Mouse (Mus musculus) mature B cell (primary cell): ENCODE results near the gene Rtl10.
"Not testable (repeated sequence)": the region's sequence is repeated elsewhere in the genome, so short reads cannot be mapped to it uniquely, and the experiment has no call there.

Experiments
- in situ Hi-C: fragments of 300-500 bp; cut with MboI; formaldehyde crosslinking; loops from 2 replicates; pipeline ENCODE4 v1.14.3; 2019

Rtl10 gene

DNA sequence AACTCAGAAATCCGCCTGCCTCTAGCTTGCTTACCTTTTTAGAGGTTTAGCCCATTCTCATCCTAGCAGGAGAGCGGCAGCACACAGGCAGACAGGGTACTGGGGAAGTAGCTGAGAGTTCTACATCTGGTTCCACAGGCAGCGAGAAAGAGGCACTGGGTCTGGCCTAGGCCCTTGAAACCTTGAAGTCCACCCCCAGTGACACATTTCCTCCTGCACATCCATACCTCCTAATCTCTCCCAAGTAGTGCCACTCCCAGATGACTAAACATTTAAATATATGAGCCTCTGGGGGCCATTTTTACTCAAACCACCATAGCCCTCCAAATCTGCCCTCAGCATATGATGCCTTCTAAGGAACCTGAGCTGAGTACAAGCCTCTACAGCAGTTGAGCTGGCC lies 16.3 kb upstream of the Rtl10 start:
- in situ Hi-C loops: no loop called here

DNA sequence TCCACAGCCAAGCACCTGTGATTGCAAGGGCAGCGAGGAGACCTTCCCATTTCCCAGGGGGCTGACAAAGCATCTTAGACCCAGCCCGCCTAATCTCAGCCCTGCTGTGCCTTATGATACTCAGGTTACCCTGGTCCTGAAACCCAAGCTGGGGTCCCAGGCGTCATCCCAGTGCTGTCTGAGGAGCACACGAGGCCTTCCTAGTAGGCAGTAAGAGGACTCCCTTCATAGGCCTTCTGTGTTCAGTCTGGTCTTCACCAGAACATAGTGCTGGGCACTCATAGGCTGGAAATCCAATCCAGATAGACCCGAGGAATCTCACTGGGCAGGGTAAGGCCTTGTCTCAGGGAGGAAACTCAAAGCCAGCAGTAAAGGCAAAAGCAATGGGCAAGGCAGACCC lies 14.9 kb upstream of the Rtl10 start:
- in situ Hi-C loops: no loop called here

DNA sequence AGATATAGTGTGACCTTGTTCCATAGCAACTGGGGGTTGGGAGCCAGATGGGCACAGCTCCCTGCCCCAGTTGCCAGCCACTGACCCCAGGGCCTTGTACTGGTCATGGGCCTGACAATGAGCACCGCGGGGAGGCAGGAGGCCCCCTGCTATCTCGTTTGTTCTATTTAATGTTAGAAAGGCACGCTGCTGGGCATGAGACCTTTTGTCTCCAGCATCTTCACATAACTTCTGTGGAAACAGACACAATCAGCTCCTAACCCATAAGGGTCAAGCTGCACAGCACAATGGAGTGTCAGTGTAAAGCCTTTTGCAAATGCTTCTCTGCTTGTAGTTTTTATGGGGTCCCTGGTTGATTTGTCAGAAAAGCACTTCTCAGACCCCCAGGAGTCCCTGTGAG lies 14.3 kb upstream of the Rtl10 start:
- in situ Hi-C loops: no loop called here

DNA sequence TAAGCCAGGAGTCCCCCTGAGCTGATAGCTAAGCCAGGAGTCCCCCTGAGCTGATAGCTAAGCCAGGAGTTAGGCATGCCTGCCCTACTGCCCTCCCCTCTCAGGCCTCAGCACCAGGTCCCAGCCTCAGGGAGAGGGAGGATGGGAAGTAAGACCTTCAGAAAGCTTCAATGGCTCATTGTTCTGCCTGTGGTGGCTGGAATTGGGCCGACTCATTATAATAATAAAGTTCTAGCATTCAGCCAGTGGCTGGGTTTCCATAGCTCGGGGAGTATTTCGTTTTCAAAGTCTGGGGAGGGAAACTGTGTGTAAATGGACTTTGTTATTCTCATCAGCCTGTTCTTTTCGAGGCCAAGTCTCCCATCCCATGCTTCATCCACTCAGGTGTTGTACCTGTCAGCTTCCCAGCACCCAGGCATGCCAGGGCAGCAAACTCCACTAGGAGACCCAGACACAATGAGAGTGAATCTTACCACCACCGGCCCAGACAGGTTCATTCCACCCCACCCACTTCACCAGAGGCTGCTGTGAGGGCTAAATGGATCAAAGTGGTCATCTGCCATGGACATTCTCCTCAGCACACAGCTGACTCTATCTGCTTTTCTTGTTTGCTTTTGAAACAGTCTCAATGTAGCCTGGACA lies 13.8 kb upstream of the Rtl10 start:
- in situ Hi-C loops: no loop called here

DNA sequence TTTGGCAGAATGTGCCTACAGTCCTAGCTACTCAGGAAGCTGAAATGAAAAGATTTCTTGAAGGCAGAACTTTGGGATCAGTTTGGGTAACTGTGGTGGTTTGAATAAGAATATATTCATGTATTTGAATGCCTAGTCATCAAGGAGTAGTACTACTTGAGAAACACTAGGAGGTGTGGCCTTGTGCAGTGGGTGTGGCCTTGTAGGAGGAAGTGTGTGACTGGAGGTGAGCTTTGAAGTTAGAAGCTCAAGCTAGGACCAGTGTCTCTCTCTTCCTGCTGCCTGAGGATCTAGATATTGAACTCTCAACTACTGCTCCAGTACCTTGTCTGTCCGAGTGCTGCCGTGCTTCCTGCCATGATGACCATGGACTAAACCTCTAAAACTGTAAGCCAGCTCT lies 12.6 kb upstream of the Rtl10 start:
- in situ Hi-C loops: no loop called here

DNA sequence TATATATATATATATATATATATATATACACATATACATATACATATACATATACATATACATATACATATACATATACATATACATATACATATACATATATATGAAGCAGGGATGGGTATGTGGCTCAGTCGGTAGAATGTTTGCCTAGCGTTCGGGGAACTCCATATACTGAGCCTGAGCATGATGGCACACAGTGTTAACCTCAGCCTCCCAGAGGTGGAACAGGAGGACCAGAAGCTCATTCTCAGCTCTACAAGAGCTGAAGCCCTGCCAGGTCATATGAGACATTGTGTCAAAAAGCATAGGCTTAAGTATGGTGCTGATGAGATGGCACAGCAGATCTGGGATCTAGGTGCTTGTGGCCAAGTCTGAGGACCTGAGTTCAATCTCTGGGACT lies 8.4 kb upstream of the Rtl10 start:
- in situ Hi-C loops: no loop called here

DNA sequence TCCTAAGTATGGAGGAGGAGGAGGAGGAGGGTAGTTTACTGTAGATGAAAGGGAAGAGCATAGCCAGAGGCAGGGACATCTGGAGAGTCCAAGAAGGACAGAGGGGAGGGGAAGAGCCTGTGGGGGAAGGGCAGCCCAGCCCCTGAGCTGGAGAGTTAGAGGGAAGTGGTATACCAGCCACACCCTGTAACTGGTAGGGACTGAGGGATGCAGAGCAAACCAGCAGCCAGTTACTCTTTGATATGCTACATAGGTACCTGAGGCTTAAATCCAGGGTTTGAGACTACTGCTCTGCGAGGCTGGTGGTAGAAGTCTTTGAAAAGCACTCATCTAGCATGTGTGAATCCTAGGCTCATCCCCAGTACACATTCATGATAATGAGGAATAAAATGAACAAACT lies 7.8 kb upstream of the Rtl10 start:
- in situ Hi-C loops: no loop called here

DNA sequence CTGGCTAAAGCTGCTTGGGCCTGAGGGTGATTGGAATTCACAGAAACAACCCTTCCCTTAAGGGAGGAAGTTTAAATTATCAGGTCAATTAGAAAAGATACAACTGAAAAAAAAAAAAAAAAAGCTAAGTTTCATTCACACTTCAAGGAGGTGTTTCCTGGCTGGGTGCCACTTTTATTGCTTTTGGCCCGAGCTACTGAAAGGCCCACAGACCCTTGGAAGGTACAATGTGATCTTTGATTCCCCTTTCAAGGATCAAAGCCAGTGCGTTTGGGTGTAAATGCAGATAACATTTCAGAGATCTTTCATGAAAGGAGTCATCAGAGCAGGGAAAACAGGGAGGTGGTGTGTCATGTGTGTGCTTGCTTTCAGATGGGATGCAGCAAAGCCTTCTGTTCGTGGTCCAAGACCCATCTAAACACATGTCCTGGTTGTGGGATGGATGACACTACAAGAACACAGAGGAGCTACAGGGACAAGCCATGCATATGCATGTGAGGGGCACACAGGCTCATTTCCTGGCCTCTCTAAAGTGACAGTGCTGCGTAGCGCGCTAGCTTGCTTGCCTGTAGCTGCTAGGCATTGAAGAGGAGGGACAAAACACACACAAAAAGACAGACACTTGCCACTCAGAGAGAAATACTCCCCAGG lies 711 bp upstream of the Rtl10 start:
- in situ Hi-C loops: no loop called here

DNA sequence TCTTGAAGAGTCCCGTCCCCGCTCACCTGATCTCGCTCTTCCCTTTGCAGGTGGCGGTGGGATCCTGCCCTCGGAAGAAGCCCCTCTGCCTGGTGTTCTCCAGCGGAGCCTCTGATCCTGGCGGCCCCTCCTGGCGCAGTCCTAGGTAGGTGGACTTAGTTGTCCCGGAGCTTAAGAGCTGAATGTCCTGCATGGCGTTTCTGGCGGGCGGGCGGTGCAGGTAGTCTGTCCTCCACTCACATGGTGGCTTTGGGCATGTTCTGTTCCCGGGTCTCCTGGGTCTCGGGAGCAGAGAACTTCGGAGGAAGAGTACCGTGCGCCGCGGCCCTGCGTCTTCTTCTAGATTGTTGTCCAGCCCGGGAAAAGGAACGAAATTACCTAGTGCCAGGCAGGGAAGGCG lies 295 bp downstream of the Rtl10 start:
- in situ Hi-C loops: no loop called here

DNA sequence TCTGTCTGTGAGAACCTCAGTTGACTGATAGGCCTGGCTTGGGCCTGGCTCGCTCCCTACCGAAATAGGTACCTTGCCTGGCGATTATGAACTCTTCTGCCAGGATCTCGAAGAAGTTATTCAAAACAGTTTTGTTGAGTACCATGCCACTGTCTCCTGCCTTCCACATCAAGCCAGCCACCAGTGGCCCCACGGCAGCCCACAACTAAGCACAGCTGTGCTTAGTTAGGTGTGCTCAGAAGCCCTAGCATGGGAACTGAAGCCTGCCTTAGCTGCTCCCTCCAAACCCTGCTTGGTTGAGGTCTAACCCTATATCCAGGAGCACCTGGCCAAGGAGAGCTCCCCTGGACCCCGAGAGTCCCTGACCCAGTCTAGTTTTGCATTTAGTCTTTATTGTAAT lies 2.8 kb downstream of the Rtl10 start:
- in situ Hi-C loops: no loop called here

DNA sequence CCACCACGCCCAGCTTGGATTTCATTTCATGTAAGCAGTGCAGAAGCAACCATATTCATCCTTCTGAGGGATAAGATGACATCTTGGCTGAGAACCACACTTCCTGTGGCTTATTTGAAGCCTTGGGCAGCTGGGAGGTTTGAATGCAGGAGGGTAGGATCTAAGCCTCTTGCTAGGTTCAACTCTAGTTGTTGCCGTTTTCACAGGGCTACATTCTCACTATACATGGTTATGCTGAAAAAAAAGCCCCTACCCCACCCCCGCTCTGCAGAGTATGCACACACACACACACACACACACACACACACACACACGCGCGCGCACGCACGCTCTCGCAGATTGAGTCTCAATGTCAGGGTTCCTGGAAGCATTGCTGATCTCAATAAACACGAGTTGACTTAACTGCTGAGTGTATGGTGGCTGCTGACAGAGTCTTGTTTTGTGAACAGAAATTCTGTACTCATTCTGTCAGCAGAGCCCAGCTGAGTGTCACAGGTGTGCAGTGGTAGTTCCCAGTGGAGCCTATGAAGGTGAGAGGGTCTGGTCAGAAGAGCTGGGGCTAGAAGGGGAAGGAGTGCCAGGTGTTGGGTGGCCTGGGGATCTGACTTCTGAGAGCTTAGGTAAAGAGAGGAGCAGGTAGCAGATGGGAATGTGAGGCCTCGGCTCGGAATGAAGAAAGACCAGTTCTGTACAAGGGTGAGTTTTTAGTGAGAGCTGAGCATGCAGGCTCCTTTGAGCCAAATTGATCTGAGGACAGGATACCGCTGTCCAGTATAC lies 5.1 kb downstream of the Rtl10 start:
- in situ Hi-C loops: no loop called here

DNA sequence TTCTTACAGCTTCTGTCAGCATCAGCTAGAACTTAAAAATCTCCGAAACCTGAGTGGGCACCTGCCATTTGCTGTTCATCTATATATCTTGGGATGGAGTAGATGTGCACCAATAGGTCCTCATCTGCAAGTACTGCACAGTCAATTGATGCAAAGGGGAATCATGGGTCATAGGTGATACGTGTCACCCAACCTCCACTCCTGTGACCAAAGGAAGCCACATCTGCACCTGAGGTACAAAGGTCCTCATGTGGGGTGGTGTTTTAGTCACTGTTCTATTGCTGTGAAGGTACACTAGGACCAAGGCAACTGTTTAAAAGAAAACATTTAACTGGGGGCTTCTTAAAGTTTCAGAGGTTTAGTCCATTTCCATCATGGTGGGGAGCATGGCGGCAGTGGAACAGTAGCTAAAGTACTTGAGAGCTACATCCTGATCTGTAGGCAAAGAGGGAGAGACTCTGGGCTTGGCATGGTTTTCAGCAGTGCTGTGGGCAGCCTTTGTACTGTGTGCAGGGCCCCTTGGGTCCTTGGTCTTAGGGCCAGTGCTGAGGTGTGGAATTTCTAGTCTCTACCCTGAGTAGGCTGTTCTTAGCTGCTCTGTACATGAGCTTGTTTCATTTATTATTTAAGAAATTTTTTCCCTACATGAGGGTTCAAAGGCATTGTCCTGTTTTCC lies 8.0 kb downstream of the Rtl10 start:
- in situ Hi-C loops: no loop called here

DNA sequence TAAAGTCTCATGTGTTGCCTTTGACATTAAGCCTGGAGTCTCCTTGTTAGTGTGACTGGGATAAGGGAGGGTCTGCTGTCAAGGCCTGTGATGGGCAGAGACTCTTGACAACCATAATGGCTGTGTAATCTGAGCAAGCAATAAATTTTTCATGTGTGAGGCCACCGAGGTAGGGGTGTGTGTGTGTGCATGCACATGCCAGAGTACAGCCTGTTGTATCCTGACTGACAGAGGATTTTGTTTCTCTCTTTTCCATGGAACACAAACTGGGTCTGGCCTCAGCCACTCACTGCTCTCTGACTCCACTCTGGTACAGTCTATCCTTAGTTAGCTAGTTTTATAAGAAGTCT lies 8.5 kb downstream of the Rtl10 start:
- in situ Hi-C loops: no loop called here

DNA sequence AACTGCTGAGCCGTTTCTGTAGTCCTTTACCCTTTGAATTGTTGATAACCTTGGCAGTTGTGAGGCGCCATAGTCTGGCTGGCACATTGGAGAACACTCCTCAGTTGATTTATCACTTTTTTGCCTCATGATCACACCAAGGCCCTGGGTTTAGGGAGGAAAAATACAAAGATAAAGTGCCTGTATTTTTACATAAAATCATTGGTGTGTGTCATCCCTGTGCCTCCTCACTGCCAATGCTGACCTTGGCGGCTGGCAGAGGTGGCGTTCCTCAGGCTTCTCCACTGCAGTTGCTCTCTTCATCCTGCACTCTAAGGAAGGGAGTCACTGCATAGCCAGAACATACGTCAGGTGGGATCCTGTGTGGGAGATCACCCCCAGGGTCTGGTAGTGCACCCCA lies 13.0 kb downstream of the Rtl10 start:
- in situ Hi-C loops: no loop called here

DNA sequence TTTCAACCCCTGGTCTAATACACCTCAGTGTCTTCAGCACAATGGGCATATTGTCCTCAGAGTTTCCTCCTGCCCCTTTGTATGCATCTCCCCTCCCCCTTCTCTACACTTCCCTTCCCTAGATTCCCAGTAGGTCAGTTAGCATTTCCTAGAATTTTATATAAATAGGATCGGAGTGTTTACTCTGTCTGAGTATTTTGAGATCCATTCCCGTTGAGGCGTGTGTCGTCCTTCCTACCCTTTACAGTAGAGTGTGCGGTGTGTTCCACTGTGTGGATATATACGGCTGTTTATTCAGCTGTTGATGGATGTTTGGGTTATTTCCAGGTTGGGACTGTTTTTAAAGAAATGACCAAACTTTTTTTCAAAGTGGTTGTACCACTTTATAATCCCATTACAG lies 14.8 kb downstream of the Rtl10 start:
- in situ Hi-C loops: no loop called here

DNA sequence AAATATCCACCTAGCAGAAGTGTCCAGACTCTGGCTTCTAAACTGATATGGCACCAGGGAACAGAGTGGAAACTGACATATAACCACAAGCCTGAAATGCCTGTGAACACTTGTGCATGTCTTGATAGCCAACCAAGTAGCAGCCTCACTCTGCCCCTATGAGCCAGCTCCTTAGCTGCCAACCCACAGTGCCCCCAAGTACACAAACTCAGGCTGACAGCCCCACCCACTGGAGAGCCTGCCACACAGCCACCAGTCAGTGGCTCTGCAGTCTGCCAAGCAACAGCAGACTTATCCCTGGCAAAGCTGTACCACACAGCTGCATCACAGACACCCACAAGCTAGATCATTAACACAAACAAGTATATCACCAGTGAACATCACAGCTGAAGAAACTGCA lies 19.4 kb downstream of the Rtl10 start:
- in situ Hi-C loops: no loop called here

DNA sequence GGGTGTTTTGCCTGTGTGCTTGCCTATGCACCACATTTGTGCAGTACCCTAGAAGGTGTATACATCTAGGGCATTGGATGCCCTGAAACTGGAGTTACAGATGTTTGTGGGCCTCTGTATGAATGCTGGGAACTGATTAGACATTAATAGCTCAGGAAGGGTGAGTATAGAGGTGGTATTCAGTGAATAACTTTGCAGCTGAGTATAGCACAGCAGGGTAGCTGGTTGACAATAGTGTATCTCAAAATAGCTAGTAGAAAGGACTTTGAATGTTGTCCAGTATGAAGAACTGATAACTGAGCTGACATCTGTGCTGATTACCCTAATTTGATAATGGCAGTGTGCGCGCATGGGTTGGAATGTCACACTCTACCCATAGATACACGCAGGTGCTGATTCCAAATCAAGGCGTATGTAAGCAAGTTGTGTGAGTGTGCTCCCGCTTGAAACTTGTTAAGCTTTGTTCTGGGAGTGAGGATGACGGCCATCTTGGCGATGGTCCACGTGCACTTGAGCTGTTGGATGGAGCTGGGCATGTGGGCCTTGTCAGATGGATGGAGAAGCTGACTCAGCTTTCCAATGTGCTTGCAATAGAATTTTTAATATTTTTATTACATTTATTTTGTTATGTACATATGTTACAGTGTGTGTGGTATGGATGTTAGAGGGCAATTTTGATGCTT lies 25.0 kb downstream of the Rtl10 start:
- in situ Hi-C loops: no loop called here

DNA sequence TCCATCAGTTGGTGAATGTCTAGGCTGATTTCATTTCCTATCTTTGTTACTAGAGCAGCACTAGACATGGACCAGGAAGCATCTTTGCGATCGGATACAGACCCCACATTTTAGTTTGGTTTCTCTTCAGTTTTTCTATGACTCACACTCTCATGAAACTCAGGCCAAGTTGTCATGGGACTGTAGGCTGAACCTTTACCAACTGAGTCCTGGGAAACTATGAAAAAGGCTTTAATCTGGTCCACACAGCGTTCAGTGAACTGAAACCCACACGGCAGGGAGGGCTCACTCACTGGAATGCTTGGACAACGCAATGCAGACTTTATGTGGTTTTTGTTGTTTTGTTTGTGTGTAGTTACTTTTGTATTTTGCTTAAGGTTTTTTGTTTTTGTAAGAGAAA lies 30.0 kb downstream of the Rtl10 start:
- in situ Hi-C loops: no loop called here

DNA sequence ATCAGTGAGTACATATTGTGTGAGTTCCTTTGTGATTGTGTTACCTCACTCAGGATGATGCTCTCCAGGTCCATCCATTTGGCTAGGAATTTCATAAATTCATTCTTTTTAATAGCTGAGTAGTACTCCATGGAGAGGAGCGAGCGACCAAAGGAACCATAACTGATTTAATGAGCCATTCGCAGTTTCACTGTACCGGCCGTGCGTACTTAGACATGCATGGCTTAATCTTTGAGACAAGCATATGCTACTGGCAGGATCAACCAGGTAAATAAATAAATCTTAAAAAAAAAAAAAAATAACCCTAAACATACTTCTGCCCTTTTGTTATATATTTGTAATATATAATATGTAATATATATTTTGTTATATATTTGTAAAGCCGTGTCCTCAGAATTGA lies 34.4 kb downstream of the Rtl10 start:
- in situ Hi-C loops: not testable (repeated sequence)

DNA sequence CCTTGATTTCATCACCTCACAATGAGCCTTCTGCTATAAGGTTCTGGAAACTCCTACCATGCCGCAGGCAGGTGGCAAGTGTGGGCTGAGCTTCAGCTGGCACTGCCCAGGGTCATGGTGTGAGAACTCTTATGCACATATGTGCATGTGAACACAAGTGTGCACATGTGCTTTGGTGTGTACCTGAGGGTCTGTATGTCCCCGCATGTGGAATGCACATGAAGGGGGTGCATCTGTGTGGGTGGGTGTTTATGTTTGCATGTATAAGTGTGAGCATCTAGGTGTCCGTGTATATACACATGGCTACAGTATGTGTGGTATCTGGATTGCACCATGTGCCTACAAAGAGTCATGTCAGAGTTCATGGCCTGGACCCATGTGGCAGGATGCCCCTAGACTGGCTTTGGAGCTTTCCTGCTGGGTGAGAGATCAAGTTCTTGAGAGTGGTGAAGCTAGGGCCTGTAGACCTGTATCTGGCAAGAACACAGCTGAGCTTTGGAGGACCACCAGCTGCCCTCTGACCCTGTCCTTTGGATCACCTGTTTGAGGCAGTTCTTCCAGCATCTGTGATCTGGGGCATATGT lies 38.8 kb downstream of the Rtl10 start:
- in situ Hi-C loops: no loop called here

DNA sequence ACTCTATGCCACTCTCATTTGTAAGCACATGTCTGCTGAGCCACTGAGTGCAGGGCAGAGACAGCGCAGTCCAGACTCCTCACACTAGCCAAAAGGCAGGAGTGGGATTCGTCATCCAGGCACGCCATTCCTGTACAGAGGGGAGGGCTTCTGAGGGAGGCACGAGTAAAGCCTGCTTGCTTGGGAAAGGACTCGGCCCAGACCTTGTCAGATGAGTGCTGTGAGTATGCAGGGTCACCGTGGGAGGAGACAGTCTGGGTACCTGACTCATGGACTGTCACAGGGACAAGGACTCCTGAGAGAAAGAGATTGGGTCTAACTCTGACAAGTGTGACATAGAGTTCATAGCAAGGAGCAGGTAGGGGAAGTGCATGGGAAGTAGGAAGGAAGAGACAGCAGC lies 40.6 kb downstream of the Rtl10 start:
- in situ Hi-C loops: no loop called here
